25 mouse cellular contexts compared by ENCODE assay signal in genomic region chr19:47513618-47513897, GRCm38 (mm10). TPM values are rescaled to one million over a fixed set of nuclear protein-coding genes. Genes with fewer than 3 reads are reported as not detected.
DNase-seq lines count a peak whose midpoint lies in the region; ATAC-seq and TF ChIP-seq lines count a peak whose summit lies in the region.
"Had no signal": no experiment of that assay in that cellular context is flagged by ENCODE, and none has a peak within 500 bp of the region (broad histone marks: within the 10 kb centered on the region; RNA-seq: fewer than 3 reads in every experiment).

No protein-coding gene starts in this region.

- no peak overlapping the region for H3K4me3 ChIP-seq in lung, embryonic 16.5 days (ENCODE audit: low read length)
- no peak overlapping the region for H3K4me3 ChIP-seq in heart, embryonic 16.5 days (ENCODE audit: low read length)
- H3K4me3 ChIP-seq in stomach, postnatal 0 days (ENCODE audit: low read depth, low read length) = no peak overlapping the region
- H3K4me3 ChIP-seq: embryonic facial prominence, embryonic 13.5 days; erythroblast, embryonic 14.5 days; forebrain, embryonic 12.5 days; gastrocnemius, adult 2 months; hindbrain, embryonic 10.5 days; limb, embryonic 13.5 days; liver, embryonic 13.5 days; midbrain, embryonic 13.5 days had no signal

- intact Hi-C loops in heart, postnatal 25 days (cut with DNase I) = loop anchor here (2.0 kb wide), 1 partner anchor 67 kb away; no protein-coding TSS in a partner anchor

- DNase-seq in heart, adult 9 months (ENCODE audit: low spot score in 2 of 2) = peak; percentile 32 to 59
- no peak for DNase-seq in heart, postnatal 25 days (ENCODE audit: low spot score)
- no peak for DNase-seq in lung, postnatal 36 days
- DNase-seq in stomach, postnatal 0 days (ENCODE audit: low spot score) = no peak
- no peak for DNase-seq in testis, postnatal 14 days (ENCODE audit: low spot score)
- DNase-seq in left cerebral cortex, adult 18-20 months (ENCODE audit: low spot score in 2 of 2) = no peak
- DNase-seq: adrenal gland, postnatal 14 days; cerebellum, adult 8-10 months; cerebellum, postnatal 36 days; embryo, embryonic 11 days; gastrocnemius, adult 2 months; liver, embryonic 13.5 days; spleen, adult 18-20 months; thymus, adult 18-20 months; thymus, postnatal 36 days had no signal

- H3K9me3 ChIP-seq in lung, embryonic 16.5 days (ENCODE audit: control insufficient read depth, low read length) = no peaks in the 10 kb centered on the region
- no peaks in the 10 kb centered on the region for H3K9me3 ChIP-seq in heart, embryonic 16.5 days (replicated peaks; ENCODE audit: control insufficient read depth, low read length)
- H3K9me3 ChIP-seq in stomach, postnatal 0 days (ENCODE audit: control insufficient read depth, low read length) = no peaks in the 10 kb centered on the region
- H3K9me3 ChIP-seq: embryonic facial prominence, embryonic 13.5 days; forebrain, embryonic 12.5 days; hindbrain, embryonic 10.5 days; limb, embryonic 13.5 days; liver, embryonic 13.5 days; midbrain, embryonic 13.5 days had no signal

- no peaks in the 10 kb centered on the region for H3K27me3 ChIP-seq in lung, embryonic 16.5 days (ENCODE audit: control insufficient read depth, insufficient read depth, low read depth, low read length)
- H3K27me3 ChIP-seq in heart, embryonic 16.5 days (ENCODE audit: control insufficient read depth, insufficient read depth, low read length) = no peaks in the 10 kb centered on the region
- no peaks in the 10 kb centered on the region for H3K27me3 ChIP-seq in stomach, postnatal 0 days (ENCODE audit: control insufficient read depth, insufficient read depth, low read length)
- H3K27me3 ChIP-seq: embryonic facial prominence, embryonic 13.5 days; forebrain, embryonic 12.5 days; limb, embryonic 13.5 days; liver, embryonic 13.5 days; midbrain, embryonic 13.5 days had no signal

- no peak overlapping the region for H3K9ac ChIP-seq in lung, embryonic 16.5 days (ENCODE audit: low read length)
- peak overlapping the region; percentile 41 for H3K9ac ChIP-seq in heart, embryonic 16.5 days (ENCODE audit: low read length)
- H3K9ac ChIP-seq in stomach, postnatal 0 days (ENCODE audit: low read length) = peak overlapping the region; percentile 8; the same call in 1 of the 2 replicates
- H3K9ac ChIP-seq: embryonic facial prominence, embryonic 13.5 days; forebrain, embryonic 12.5 days; limb, embryonic 13.5 days; liver, embryonic 13.5 days; lung, embryonic 14.5 days; midbrain, embryonic 13.5 days had no signal

- 53% methylated on average over 4 of the region's 4 CpGs for WGBS in lung, embryonic 16.5 days
- 43% methylated on average over 4 of the region's 4 CpGs for WGBS in heart, embryonic 16.5 days
- 86% methylated on average over 4 of the region's 4 CpGs for WGBS in stomach, postnatal 0 days

- ATAC-seq in lung, embryonic 16.5 days (ENCODE audit: low read depth) = no peak
- ATAC-seq in heart, embryonic 16.5 days (replicated peaks; ENCODE audit: extremely low read depth, insufficient read depth, low FRiP score) = 0 out of 2 replicates have a peak, but pooled peaks have one; percentile 14
- ATAC-seq in stomach, postnatal 0 days (ENCODE audit: low FRiP score, low TSS enrichment) = no peak
- ATAC-seq: intestine, postnatal 0 days; midbrain, embryonic 13.5 days had no signal

- H3K4me1 ChIP-seq in lung, embryonic 16.5 days (replicated peaks; ENCODE audit: control insufficient read depth, insufficient read depth, low read length) = peaks cover 27% of the 10 kb centered on the region
- peaks cover 33% of the 10 kb centered on the region for H3K4me1 ChIP-seq in heart, embryonic 16.5 days (ENCODE audit: control insufficient read depth, insufficient read depth, low read length)
- peaks cover 7% of the 10 kb centered on the region; the same call in 1 of the 2 replicates for H3K4me1 ChIP-seq in stomach, postnatal 0 days (replicated peaks; ENCODE audit: control insufficient read depth, insufficient read depth)
- H3K4me1 ChIP-seq: limb, embryonic 13.5 days had no signal

- peaks cover 11% of the 10 kb centered on the region for H3K36me3 ChIP-seq in lung, embryonic 16.5 days (ENCODE audit: control insufficient read depth, insufficient read depth, low read length)
- peaks cover 4% of the 10 kb centered on the region; the same call in 1 of the 2 replicates for H3K36me3 ChIP-seq in heart, embryonic 16.5 days (ENCODE audit: control insufficient read depth, insufficient read depth)
- peaks cover 3% of the 10 kb centered on the region; the same call in 1 of the 2 replicates for H3K36me3 ChIP-seq in stomach, postnatal 0 days (ENCODE audit: control insufficient read depth, insufficient read depth, low read length)

- no peak for TF ChIP-seq EP300 in stomach, postnatal 0 days (optimal IDR thresholded peaks at IDR 0.05)

- peak overlapping the region; percentile 30; the same call in 1 of the 2 replicates for H3K27ac ChIP-seq in lung, embryonic 16.5 days (ENCODE audit: low read length)
- H3K27ac ChIP-seq in heart, embryonic 16.5 days (ENCODE audit: low read length) = peak overlapping the region; percentile 66
- peak overlapping the region; percentile 83 for H3K27ac ChIP-seq in stomach, postnatal 0 days (replicated peaks)
- H3K27ac ChIP-seq: embryonic facial prominence, embryonic 13.5 days; forebrain, embryonic 12.5 days; hindbrain, embryonic 10.5 days; limb, embryonic 13.5 days; liver, embryonic 13.5 days; midbrain, embryonic 13.5 days had no signal

- H3K4me2 ChIP-seq in lung, embryonic 16.5 days (ENCODE audit: low read depth, low read length) = no peak overlapping the region
- H3K4me2 ChIP-seq in heart, embryonic 16.5 days (ENCODE audit: low read depth, low read length) = 0 out of 2 replicates have a peak overlapping the region, but pooled peaks have one; percentile 10
- H3K4me2 ChIP-seq in stomach, postnatal 0 days (replicated peaks; ENCODE audit: low read depth) = peak overlapping the region; percentile 29; the same call in 1 of the 2 replicates
- H3K4me2 ChIP-seq: embryonic facial prominence, embryonic 13.5 days; forebrain, embryonic 12.5 days; limb, embryonic 13.5 days; liver, embryonic 13.5 days; lung, embryonic 14.5 days; midbrain, embryonic 13.5 days had no signal

- TF ChIP-seq CTCF in stomach, postnatal 0 days (IDR thresholded peaks at IDR 0.05; ENCODE audit: low read depth) = no peak

RNA-seq across cellular contexts. Expression of gene Stn1, which starts 23.7 kb away (rescaled TPM):
- 10 to 100 TPM; 17.8 to 18.9 TPM for total RNA-seq in heart, postnatal 25 days (2021)
- 55.5 and 59.7 TPM in 2 replicates for polyA plus RNA-seq in lung, embryonic 16.5 days (2015; fragmentation: Nextera tagmentation; extraction: Ambion mirVana)
- 37.3 and 38.5 TPM in 2 replicates for polyA plus RNA-seq in heart, embryonic 16.5 days (2015; fragmentation: Nextera tagmentation; extraction: Ambion mirVana)
- 25.9 and 28.5 TPM in 2 replicates for polyA plus RNA-seq in stomach, postnatal 0 days (2015; fragmentation: Nextera tagmentation; extraction: Ambion mirVana)
- 10 to 100 TPM; 24.9 to 25.3 TPM for total RNA-seq in left cerebral cortex, adult 18-20 months (2021)

RNA-seq across cellular contexts. Expression of gene Sh3pxd2a, which starts 49.4 kb away (rescaled TPM):
- total RNA-seq in heart, postnatal 25 days (2021) = 10 to 100 TPM; 63.5 to 63.6 TPM
- polyA plus RNA-seq in lung, embryonic 16.5 days (2015; fragmentation: Nextera tagmentation; extraction: Ambion mirVana) = 6.1 and 6.6 TPM in 2 replicates
- polyA plus RNA-seq in heart, embryonic 16.5 days (2015; fragmentation: Nextera tagmentation; extraction: Ambion mirVana) = 4.5 and 6.3 TPM in 2 replicates
- 3.7 and 4.3 TPM in 2 replicates for polyA plus RNA-seq in stomach, postnatal 0 days (2015; fragmentation: Nextera tagmentation; extraction: Ambion mirVana)
- total RNA-seq in left cerebral cortex, adult 18-20 months (2021) = 10 to 100 TPM; 31.8 to 32.4 TPM

Comparison
In these comparisons a context has a peak if more than half of its experiments do, and no peak if none do; other contexts are left out.
1. DNase-seq: peak in heart, adult 9 months (2 of 2); none in heart, postnatal 25 days (single experiment), lung, postnatal 36 days (single experiment), stomach, postnatal 0 days (single experiment), testis, postnatal 14 days (single experiment) and left cerebral cortex, adult 18-20 months (0 of 2).
2. H3K27ac ChIP-seq: peak in every context shown above with its lines; median percentile 83 in stomach, postnatal 0 days; 66 in heart, embryonic 16.5 days; 30 in lung, embryonic 16.5 days.